Mouse (Mus musculus): ENCODE data around the gene Hjurp. TPM values are rescaled to one million over a fixed set of nuclear protein-coding genes. Genes with fewer than 3 reads are reported as not detected.

Hjurp gene
- polyA plus RNA-seq, 1 experiment from 2014 or later = 135 TPM

GRCm38 (mm10) chr1:88307180-88307579 is 29.7 kb upstream of the Hjurp start:
- peaks cover 71% of the 10 kb centered on the region for H3K9me3 ChIP-seq (ENCODE audit: control insufficient read depth, low read length)
- DNase-seq (ENCODE audit: low spot score, missing footprints) (no peak), ATAC-seq (ENCODE audit: low FRiP score) (no peak)
- no peaks in the 10 kb centered on the region for H3K36me3 ChIP-seq (ENCODE audit: control insufficient read depth, insufficient read depth, low read length)
- H3K27me3 ChIP-seq (ENCODE audit: control insufficient read depth, insufficient read depth, low read length) = no peaks in the 10 kb centered on the region
- no peak overlapping the region for H3K9ac ChIP-seq (ENCODE audit: low read length)
- no peak overlapping the region for H3K4me3 ChIP-seq (ENCODE audit: low read depth, low read length)
- H3K4me2 ChIP-seq = no peak overlapping the region
- WGBS = 67% methylated on average over 12 of the region's 12 CpGs
- H3K27ac ChIP-seq (ENCODE audit: low read depth, low read length) = no peak overlapping the region
- H3K4me1 ChIP-seq (ENCODE audit: control insufficient read depth, insufficient read depth, low read length) = no peaks in the 10 kb centered on the region

- ATAC-seq (ENCODE audit: low FRiP score) (no peak), DNase-seq (ENCODE audit: low spot score, missing footprints) (peak; percentile 78)
- Histone ChIP-seq H3K27ac (ENCODE audit: low read depth, low read length) (no peak overlapping the region), H3K4me1 (ENCODE audit: control insufficient read depth, insufficient read depth, low read length) (no peaks in the 10 kb centered on the region), H3K4me3 (ENCODE audit: low read depth, low read length) (no peak overlapping the region), H3K9ac (ENCODE audit: low read length) (no peak overlapping the region), H3K4me2 (no peak overlapping the region), H3K36me3 (ENCODE audit: control insufficient read depth, insufficient read depth, low read length) (no peaks in the 10 kb centered on the region), H3K27me3 (ENCODE audit: control insufficient read depth, insufficient read depth, low read length) (no peaks in the 10 kb centered on the region), H3K9me3 (ENCODE audit: control insufficient read depth, low read length) (peaks cover 76% of the 10 kb centered on the region)
- WGBS = 60% methylated on average over 1 of the region's 1 CpGs
These were observed 29.1 kb upstream of the Hjurp start for GRCm38 (mm10) chr1:88306543-88306942.

GRCm38 (mm10) chr1:88305018-88305795 is 27.8 kb upstream of the Hjurp start:
- Histone ChIP-seq H3K36me3 (ENCODE audit: control insufficient read depth, insufficient read depth, low read length) (no peaks in the 10 kb centered on the region), H3K4me3 (ENCODE audit: low read depth, low read length) (no peak overlapping the region), H3K27me3 (ENCODE audit: control insufficient read depth, insufficient read depth, low read length) (no peaks in the 10 kb centered on the region), H3K9me3 (ENCODE audit: control insufficient read depth, low read length) (peaks cover 86% of the 10 kb centered on the region), H3K4me1 (ENCODE audit: control insufficient read depth, insufficient read depth, low read length) (no peaks in the 10 kb centered on the region), H3K27ac (ENCODE audit: low read depth, low read length) (no peak overlapping the region), H3K9ac (ENCODE audit: low read length) (no peak overlapping the region), H3K4me2 (no peak overlapping the region)
- ATAC-seq (ENCODE audit: low FRiP score) (no peak), DNase-seq (ENCODE audit: low spot score, missing footprints) (peak; percentile 31)
- WGBS = 53% methylated on average over 6 of the region's 6 CpGs

- H3K4me3 ChIP-seq (ENCODE audit: low read depth, low read length) = no peak overlapping the region
- WGBS = 62% methylated on average over 8 of the region's 8 CpGs
- H3K4me1 ChIP-seq (ENCODE audit: control insufficient read depth, insufficient read depth, low read length) = no peaks in the 10 kb centered on the region
- H3K27me3 ChIP-seq (ENCODE audit: control insufficient read depth, insufficient read depth, low read length) = no peaks in the 10 kb centered on the region
- no peak overlapping the region for H3K9ac ChIP-seq (ENCODE audit: low read length)
- ATAC-seq (ENCODE audit: low FRiP score) (no peak), DNase-seq (ENCODE audit: low spot score, missing footprints) (peak; percentile 72)
- no peak overlapping the region for H3K4me2 ChIP-seq
- peaks cover 87% of the 10 kb centered on the region for H3K9me3 ChIP-seq (ENCODE audit: control insufficient read depth, low read length)
- no peaks in the 10 kb centered on the region for H3K36me3 ChIP-seq (ENCODE audit: control insufficient read depth, insufficient read depth, low read length)
- H3K27ac ChIP-seq (ENCODE audit: low read depth, low read length) = no peak overlapping the region
These were observed 27.0 kb upstream of the Hjurp start for GRCm38 (mm10) chr1:88304261-88304985.

- H3K27ac ChIP-seq (ENCODE audit: low read depth, low read length) = no peak overlapping the region
- no peak for ATAC-seq (ENCODE audit: low FRiP score)
- no peaks in the 10 kb centered on the region for H3K27me3 ChIP-seq (ENCODE audit: control insufficient read depth, insufficient read depth, low read length)
- WGBS = 65% methylated on average over 6 of the region's 6 CpGs
- H3K4me3 ChIP-seq (ENCODE audit: low read depth, low read length) = no peak overlapping the region
- no peaks in the 10 kb centered on the region for H3K4me1 ChIP-seq (ENCODE audit: control insufficient read depth, insufficient read depth, low read length)
- no peak overlapping the region for H3K4me2 ChIP-seq
- no peaks in the 10 kb centered on the region for H3K36me3 ChIP-seq (ENCODE audit: control insufficient read depth, insufficient read depth, low read length)
- DNase-seq (ENCODE audit: low spot score, missing footprints) = peak; percentile 75
- no peak overlapping the region for H3K9ac ChIP-seq (ENCODE audit: low read length)
- H3K9me3 ChIP-seq (ENCODE audit: control insufficient read depth, low read length) = peaks cover 89% of the 10 kb centered on the region
These were observed 26.3 kb upstream of the Hjurp start for GRCm38 (mm10) chr1:88303762-88304161.

- Histone ChIP-seq H3K27me3 (ENCODE audit: control insufficient read depth, insufficient read depth, low read length) (no peaks in the 10 kb centered on the region), H3K36me3 (ENCODE audit: control insufficient read depth, insufficient read depth, low read length) (no peaks in the 10 kb centered on the region), H3K4me2 (no peak overlapping the region), H3K4me3 (ENCODE audit: low read depth, low read length) (no peak overlapping the region), H3K27ac (ENCODE audit: low read depth, low read length) (no peak overlapping the region), H3K9me3 (ENCODE audit: control insufficient read depth, low read length) (peaks cover 91% of the 10 kb centered on the region), H3K9ac (ENCODE audit: low read length) (no peak overlapping the region), H3K4me1 (ENCODE audit: control insufficient read depth, insufficient read depth, low read length) (no peaks in the 10 kb centered on the region)
- WGBS = 65% methylated on average over 14 of the region's 14 CpGs
- ATAC-seq (ENCODE audit: low FRiP score) (0 out of 2 replicates have a peak, but pooled peaks have one; percentile 7), DNase-seq (ENCODE audit: low spot score, missing footprints) (peak; percentile 80)
These were observed 24.8 kb upstream of the Hjurp start for GRCm38 (mm10) chr1:88302057-88302740.

- ATAC-seq (ENCODE audit: low FRiP score) (0 out of 2 replicates have a peak, but pooled peaks have one; percentile 3), DNase-seq (ENCODE audit: low spot score, missing footprints) (peak; percentile 84)
- H3K4me2 ChIP-seq = no peak overlapping the region
- peaks cover 82% of the 10 kb centered on the region for H3K9me3 ChIP-seq (ENCODE audit: control insufficient read depth, low read length)
- no peaks in the 10 kb centered on the region for H3K27me3 ChIP-seq (ENCODE audit: control insufficient read depth, insufficient read depth, low read length)
- H3K36me3 ChIP-seq (ENCODE audit: control insufficient read depth, insufficient read depth, low read length) = no peaks in the 10 kb centered on the region
- H3K9ac ChIP-seq (ENCODE audit: low read length) = no peak overlapping the region
- H3K27ac ChIP-seq (ENCODE audit: low read depth, low read length) = no peak overlapping the region
- 71% methylated on average over 9 of the region's 9 CpGs for WGBS
- no peaks in the 10 kb centered on the region for H3K4me1 ChIP-seq (ENCODE audit: control insufficient read depth, insufficient read depth, low read length)
- H3K4me3 ChIP-seq (ENCODE audit: low read depth, low read length) = no peak overlapping the region
These were observed 23.9 kb upstream of the Hjurp start for GRCm38 (mm10) chr1:88301121-88302014.

GRCm38 (mm10) chr1:88300301-88301050 is 23.0 kb upstream of the Hjurp start:
- Histone ChIP-seq H3K9ac (ENCODE audit: low read length) (no peak overlapping the region), H3K27ac (ENCODE audit: low read depth, low read length) (no peak overlapping the region), H3K4me2 (no peak overlapping the region), H3K4me3 (ENCODE audit: low read depth, low read length) (no peak overlapping the region), H3K36me3 (ENCODE audit: control insufficient read depth, insufficient read depth, low read length) (no peaks in the 10 kb centered on the region), H3K27me3 (ENCODE audit: control insufficient read depth, insufficient read depth, low read length) (no peaks in the 10 kb centered on the region), H3K4me1 (ENCODE audit: control insufficient read depth, insufficient read depth, low read length) (no peaks in the 10 kb centered on the region), H3K9me3 (ENCODE audit: control insufficient read depth, low read length) (peaks cover 83% of the 10 kb centered on the region)
- DNase-seq (ENCODE audit: low spot score, missing footprints) (peak; percentile 74), ATAC-seq (ENCODE audit: low FRiP score) (peak; percentile 17; the same call in 1 of the 2 replicates)
- WGBS = 48% methylated on average over 5 of the region's 5 CpGs
